Mouse (Mus musculus): Measurements from ENCODE around the gene Hip1.

The Hip1 gene

GRCm38 (mm10) chr5:135544865-135545797, at the start of gene Hip1:
TSS of gene Hip1 (minus strand) at chr5:135545120.
- DNase-seq, result peak; percentile 96 to 98

DNA sequence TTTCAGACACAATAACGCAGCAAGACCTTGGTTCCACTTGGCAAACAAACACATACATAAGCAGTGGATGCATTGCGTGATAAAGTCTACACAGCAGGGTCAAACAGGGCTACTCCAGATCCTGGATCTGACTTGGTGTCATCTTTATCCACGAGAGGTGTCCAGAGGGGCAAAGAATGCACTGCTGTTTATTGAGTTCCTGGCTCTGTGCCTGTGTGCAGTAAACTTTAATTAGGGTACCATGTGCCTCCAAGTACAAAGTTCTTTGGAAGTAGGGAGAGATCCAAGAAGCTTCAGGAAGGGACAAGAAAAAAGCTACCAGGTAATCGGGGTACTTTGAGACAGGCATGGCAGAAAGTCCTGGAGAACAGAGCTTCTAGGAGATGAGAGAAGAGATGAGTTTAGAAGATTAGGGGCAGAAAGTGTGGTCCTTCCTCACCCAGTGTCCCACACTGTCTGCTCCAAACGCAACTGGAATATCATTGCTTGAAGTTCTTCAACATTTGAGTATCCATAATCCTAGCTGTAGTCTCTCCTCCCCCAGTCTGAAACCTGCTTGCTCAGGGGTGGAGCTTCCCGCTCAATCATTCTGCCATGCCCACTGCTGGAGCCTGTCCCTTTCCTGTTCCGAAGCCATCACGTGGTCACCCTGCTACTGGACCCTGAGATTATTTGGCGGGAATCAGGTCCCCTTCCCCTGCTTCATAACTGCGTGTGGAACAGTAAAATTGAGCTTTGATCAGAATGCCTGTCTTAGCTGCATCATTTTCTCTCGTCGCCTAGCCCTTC, 45.3 kb upstream of the Hip1 start:
- DNase-seq, result peak; percentile 68 to 79

- no peak for DNase-seq
These were observed 42.8 kb upstream of the Hip1 start for GRCm38 (mm10) chr5:135587764-135588163.

GRCm38 (mm10) chr5:135585691-135586090, 40.8 kb upstream of the Hip1 start:
- DNase-seq, result no peak

GRCm38 (mm10) chr5:135582330-135582729, 37.4 kb upstream of the Hip1 start:
- DNase-seq, result no peak

- no peak for DNase-seq
These were observed 34.4 kb upstream of the Hip1 start for GRCm38 (mm10) chr5:135579331-135579751.

DNA sequence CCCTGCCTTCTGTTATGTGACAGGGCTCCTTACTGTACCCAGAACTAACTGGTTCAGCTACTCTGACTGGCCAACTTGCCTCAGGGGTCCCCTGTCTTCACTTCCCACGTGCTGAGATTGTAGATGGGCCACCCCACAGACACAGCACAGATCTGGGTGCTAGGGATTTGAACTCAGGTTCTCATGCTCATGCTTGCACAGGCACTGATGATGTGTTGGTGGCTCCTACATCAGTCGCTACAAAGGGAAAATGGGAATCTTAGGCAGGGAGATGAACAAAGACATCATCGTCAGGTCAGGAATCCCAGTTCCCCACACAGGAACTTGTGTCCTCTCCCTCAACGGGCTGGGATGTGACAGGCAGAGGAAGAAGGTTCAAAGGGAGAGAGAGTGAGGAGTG, 31.1 kb upstream of the Hip1 start:
- no peak for DNase-seq

DNA sequence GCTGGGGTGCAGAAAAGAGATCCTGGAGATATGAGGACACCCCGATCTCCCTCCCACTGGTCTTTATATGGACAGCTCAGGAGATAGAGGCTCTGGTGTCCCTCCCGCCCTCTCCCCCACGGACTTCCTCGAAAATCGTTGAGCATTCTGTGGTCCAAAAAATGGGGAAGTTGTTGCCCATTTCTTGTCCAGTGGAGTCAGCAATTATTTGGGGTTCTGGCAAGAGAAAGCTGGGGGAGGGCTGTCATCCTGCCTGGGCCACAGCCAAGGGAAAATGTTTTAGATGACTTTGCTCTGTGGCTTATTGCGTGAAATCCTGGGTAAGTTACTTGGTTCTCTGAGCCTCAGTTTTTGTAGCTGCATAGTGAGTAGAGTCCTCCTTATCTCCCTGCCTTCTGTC, 28.1 kb upstream of the Hip1 start, which contains the start of gene Ccl24:
Gene Ccl24 (minus strand): TSS at position 44 of the 400 bp plus-strand sequence.
- DNase-seq, result peak in 1 of 2 experiments; percentile 9

DNA sequence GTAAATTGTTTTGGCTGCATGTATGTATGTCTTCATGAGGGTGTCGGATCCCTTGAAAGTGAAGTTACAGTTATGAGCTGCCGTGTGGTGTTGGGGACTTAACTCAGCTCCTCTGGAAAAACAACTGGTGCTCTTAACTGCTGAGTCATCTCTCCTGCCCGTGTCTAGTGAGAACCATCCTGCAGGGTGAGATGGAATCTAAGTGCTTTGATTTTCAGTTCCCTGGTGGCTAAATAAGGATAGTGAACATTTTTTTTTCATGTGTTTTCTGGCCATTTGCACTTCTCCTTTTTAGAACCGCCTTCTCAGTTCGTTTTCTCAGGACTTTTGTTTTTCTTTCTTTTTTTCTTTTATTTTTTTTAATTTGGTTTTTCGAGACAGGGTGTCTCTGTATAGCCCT, 23.8 kb upstream of the Hip1 start:
- DNase-seq, result no peak

DNA sequence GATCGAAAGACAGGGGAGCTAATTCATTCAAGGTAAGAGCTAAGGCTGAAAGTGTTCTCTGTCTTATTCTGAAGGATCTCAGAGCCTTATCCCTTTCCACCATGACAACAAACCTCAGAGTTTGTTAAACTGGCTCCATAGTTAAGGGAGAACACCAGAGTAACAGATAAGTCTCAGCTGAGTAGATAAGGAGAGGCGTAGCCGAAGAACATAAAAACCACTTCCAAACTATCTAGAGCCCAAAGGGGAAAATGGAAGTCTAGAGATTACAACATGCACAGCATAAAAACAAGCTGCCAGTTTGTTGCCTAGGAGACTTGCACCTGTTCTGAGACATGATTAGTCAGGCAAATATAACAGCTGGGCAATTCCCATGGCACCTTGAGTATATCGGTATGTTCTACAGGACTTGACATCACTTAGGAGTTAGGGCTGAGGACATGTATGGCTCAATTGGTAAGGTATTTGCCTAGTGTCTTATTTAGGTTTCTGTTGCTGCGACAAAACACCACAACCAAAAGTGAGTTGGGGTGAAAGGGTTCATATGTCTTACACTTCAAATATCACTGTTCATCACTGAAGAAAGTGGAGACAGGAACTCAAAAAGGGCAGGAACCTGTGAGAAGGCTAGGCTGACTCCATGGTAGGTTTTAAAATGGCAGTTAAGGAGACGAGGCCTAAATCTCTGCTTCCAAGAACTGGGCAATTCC, 22.8 kb upstream of the Hip1 start:
- no peak for DNase-seq

GRCm38 (mm10) chr5:135563469-135563868, 18.5 kb upstream of the Hip1 start, which contains the start of gene Ccl26:
TSS of gene Ccl26 (minus strand) at chr5:135563569.
- DNase-seq, result no peak

DNA sequence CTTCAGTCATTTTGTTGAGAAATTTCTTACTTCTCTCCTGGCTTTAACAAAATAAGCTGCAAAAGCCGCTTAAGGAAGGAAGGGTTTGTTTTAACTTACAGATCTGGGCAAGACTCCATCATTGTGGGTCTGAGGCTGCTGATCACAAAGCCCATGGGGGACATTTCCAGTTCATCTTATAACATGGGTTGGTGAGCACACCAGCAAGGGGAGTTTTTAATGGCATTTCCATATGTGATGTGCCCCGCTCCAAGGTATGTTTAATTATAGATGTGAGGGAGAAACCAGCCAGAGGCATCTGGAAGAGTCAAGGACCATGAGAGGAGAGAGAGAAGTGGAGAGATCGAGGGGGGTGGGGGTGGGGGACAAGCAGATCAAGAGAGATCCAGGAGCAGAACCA, 12.8 kb upstream of the Hip1 start:
- DNase-seq, result no peak

GRCm38 (mm10) chr5:135557051-135557450, 12.1 kb upstream of the Hip1 start:
- no peak for DNase-seq

DNA sequence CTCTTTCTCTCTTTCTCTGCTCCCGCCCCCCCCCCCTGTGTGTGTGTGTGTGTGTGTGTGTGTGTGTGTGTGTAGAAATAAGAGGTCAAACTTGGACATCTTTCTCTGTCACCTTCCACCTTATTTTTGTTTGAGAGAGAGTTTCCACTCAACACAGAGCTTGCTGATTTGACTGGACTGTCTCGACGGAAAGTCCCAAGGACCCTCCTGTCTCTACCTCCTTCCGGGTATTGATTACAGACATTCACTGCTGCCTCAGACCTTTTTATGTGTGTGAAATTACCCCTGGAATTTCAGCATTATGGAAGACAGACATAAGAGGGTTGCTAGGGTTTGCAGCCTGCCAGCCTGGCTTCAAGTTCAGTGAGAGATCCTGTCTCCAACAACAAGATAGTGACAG, 11.3 kb upstream of the Hip1 start:
- no peak for DNase-seq

DNA sequence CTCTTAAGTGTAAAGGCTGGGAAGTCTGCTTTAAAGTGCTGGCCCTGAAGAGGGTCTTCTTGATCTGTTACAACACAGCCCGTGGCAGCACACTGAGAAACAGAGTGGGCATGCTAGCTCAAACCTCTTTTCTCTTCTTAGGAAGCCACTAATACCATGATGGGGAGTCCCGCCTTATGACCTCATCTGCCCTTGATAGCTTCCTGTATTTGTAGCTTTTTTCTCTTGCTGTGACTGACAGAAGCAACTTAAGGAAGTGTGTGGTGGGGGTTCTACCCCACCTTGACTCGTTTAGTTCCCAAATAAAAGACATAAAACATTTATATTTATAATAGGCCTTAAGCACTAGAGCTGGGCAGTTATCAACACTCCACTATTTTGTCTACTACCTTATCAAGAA, 6.7 kb upstream of the Hip1 start:
- DNase-seq, result no peak

DNA sequence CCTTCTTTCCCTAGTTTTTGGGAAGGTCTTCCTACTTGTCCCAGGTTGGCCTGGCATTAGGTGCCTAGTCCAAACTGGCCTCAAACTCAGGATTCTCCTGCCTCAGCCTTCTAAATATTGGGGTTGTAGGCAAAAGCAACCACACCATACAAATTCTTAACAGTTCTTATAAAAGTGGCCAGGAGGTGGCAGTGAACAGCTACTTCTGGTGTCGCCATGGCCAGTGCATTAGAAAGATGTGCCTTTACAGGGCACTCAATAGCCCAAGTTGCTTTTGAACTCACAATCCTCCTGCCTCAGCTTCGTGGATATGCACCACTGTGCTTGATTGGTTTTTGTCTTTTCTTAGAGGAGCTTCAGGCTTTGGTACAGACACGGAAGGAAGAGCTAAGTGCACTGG, 6.0 kb upstream of the Hip1 start:
- peak in 1 of 2 experiments; percentile 47 for DNase-seq

DNA sequence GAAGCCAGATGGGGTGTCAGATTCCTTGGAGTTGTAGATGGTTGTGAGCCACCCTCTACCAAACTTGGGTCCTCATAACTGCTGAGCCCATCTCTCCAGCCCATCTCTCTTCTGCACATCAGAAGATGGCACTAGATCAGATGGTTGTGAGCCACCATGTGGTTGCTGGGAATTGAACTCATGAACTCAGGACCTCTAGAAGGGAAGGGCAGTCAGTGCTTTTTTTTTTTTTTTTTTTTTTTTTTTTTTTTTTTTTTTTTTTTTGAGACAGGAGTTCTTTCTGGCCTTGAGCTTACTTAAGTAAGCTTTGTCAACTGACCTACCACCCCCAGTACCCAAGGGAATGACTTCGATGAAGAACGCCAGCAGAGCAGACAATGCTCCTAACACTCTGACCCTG, 3.1 kb upstream of the Hip1 start:
- DNase-seq, result no peak

- peak in 1 of 2 experiments; percentile 52 for DNase-seq
These were observed 825 bp downstream of the Hip1 start for GRCm38 (mm10) chr5:135544032-135544558.

DNA sequence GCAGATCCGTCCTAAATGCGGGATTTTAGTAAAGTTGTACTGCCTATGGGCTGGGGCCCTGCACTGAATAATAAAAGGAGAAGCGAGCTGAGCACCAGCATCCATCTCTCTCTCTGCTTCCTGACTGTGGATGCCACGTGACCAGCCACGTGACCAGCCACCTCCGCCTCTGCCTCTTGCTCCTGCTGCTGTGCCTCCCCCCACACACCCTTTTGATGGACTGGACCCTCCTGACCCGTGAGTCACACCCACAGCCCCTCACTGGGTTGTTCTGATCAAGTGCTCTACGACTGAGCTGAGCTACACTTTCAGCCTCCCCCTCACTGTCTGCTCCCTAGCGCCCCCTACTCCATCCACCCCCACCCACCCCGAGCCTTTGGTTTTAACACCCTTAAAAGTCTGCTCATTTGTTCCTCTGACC, 7.1 kb downstream of the Hip1 start:
- DNase-seq, result no peak

GRCm38 (mm10) chr5:135537326-135537725, 7.6 kb downstream of the Hip1 start:
- peak; percentile 38 to 70 for DNase-seq

- no peak for DNase-seq
These were observed 9.1 kb downstream of the Hip1 start for GRCm38 (mm10) chr5:135535867-135536266.

- DNase-seq, result peak; percentile 79 to 90
These were observed 11.5 kb downstream of the Hip1 start for GRCm38 (mm10) chr5:135533431-135533830.
